Mouse (Mus musculus): Measurements from ENCODE around the gene Vnn3. TPM values are rescaled to one million over a fixed set of nuclear protein-coding genes. Genes with fewer than 3 reads are reported as not detected.

The Vnn3 gene
- total RNA-seq (2021): under 1 TPM; 0.25 to 0.62 TPM
- long read RNA-seq, experiment 1: 0 reads
- long read RNA-seq, experiment 2: 0 reads

GRCm38 (mm10) chr10:23851228-23851912 lies at the start of gene Vnn3:
TSS of gene Vnn3 (plus strand) at chr10:23851462.
- no peak for DNase-seq (ENCODE audit: low spot score in 2 of 2)

- no peak for DNase-seq (ENCODE audit: low spot score in 2 of 2)
Observed at GRCm38 (mm10) chr10:23802911-23803310, 48.4 kb upstream of the Vnn3 start.

- no peak for DNase-seq (ENCODE audit: low spot score in 2 of 2)
Observed at GRCm38 (mm10) chr10:23804665-23805064, 46.6 kb upstream of the Vnn3 start.

DNA sequence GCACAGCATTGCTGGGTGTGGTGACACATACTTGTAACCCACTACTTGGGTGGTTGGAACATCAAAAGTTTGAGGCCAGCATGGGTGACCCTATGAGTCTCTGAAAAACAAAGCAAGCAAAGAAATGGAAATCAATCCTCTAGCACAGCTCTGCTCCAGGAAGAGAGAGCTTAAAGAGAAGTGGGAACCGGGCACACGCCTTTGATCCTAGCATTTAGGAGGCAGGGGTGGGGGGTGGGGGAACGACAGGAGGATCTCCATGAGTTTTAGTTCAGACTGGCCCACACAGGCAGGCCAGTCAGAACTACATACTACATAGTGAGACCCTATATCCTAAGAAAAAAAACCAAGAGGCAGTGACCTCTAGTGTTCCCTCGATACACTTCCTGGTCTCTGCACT lies 45.1 kb upstream of the Vnn3 start:
- DNase-seq (ENCODE audit: low spot score in 2 of 2): no peak

GRCm38 (mm10) chr10:23811635-23812437 lies 39.4 kb upstream of the Vnn3 start:
- peak; percentile 39 to 66 for DNase-seq (ENCODE audit: low spot score in 2 of 2)

GRCm38 (mm10) chr10:23812438-23812759 lies 38.9 kb upstream of the Vnn3 start:
- no peak for DNase-seq (ENCODE audit: low spot score in 2 of 2)

GRCm38 (mm10) chr10:23812852-23813766 lies 38.2 kb upstream of the Vnn3 start:
- DNase-seq (ENCODE audit: low spot score in 2 of 2): no peak

DNA sequence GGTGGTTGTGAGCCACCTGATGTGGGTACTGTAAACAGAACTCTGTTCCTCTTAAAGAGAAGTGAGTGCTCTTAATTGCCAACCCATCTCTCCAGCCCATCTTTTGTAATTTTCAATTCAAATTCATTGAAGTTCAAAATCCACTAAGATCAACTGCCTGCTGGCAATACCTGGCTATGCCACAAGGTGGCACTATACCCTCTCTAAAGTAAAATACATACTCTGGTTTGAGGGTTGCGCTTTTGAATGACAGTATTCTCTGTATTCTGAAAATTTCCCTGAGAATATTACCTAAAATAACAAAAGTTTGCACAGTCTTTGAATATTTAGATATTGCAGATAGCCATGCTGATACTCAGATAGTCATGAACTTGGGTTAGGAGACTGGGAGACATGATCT lies 36.1 kb upstream of the Vnn3 start:
- DNase-seq (ENCODE audit: low spot score in 2 of 2): peak; percentile 46 to 71

DNA sequence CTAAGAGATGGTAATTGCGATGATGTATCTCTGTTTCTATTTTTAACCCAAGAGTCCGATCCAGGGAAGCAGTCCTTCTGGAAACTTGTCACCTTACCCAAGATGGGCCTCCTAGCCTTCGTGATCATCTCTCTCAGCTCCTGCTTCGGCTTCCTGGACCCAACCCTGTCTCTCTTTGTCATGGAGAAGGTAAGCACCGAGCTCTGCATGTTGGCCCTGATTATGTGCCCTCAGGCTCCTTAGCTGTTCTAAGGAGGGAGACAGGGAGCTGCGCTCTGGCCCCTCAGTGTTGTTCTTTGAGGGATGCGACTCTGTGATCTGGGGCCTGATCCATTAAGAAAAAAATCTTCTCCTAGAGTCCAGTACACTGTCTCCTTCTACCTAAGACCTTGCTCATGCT lies 35.0 kb upstream of the Vnn3 start:
- DNase-seq (ENCODE audit: low spot score in 2 of 2): no peak

DNA sequence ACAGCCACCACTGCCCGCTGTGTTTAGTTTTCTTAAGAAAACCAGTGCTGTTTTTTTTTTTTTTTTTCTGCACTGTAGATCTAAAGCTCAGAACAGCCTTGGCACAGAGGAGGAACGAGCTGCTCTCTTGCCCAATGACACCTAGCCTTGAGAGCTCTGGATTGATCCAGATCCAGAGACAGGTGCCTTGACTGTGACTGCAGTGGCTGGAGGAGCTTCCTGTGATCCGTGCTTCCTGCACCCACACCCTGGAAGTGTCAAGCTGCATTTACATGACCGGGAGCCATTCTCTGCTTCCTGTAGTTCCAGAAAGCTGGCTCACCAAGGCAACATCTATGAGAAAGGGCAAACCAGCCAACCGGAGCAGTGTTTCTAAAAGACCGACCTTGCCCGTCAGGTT lies 24.7 kb upstream of the Vnn3 start:
- no peak for DNase-seq (ENCODE audit: low spot score in 2 of 2)

DNA sequence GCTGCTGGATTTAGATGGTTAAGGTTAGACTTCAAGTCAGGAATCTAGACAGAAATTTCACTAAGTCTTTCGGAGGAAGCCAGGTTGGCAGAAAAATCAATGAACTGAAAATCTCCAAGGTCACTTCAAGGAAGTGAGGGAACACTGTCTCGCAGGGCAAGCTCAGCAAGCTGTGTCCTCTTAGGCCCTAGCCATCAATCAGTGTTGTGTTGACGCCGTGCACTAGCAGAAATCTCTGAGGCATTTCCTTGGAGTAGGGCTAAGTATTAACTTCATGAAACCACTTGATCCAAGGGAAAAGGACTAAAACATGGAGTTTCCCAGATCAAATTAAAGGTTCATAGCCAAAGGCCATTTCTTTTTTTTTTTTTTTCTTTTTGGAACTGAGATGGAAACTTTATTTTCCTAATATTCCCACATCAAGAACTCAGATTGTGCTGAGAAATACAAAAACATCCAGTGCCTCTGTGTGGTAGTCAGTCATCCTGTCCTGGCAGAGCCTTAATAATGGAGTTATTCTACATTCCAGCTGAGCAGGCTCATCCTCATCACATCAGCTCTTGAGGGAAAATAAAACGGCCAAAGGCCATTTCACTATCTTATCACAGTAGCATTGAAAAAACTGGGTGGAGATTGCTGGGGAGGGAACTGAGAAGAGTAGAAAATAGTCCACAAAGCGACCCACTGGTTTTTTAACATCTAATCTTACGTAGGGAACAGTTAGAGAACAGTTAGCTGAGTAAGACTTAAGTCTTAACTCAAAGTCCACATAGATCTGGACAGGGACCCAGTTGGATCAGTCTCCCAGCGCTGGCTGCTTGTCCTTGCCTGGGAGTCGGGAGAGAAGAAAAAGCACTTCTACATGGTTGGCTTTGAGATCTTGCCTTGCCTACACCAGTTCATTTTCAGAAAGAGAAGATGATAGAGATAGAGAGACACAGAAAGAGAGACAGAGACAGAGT lies 15.0 kb upstream of the Vnn3 start:
- DNase-seq (ENCODE audit: low spot score in 2 of 2): no peak

DNA sequence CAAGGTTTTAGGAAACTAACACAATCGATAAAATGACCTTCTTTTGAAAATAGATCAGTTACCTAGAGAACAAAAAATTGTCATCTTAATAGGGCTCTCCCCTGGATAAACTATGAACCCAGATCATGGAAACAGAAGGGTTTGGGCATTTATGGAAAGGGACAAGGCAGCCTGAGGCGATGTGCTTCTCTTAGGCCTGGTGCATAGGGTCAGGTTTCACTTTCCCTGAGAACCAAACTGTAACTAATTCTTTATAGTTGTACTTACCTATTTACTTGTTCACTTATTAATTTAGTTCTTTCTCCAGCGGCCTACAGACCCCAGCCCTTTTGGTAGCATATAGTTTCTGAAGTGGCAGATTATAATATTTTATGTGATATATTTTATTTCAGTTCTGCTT lies 14.1 kb upstream of the Vnn3 start:
- DNase-seq (ENCODE audit: low spot score in 2 of 2): no peak

DNA sequence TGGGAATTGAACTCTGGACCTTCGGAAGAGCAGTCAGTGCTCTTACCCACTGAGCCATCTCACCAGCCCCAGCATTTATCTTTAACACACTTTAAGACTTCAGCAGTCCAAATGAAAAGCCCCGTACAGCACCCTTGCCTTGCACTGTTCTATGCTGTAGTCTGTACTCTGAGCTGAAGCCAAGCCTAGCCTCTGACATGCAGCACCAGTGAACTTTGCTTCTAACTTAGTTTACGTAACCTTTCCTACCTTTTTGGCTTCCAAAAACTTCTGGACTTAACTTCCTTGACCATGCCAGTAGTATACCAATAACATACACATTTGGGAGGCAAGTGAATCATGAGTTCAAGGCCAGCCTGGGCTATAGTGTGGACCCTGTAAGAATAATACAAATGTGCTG lies 12.4 kb upstream of the Vnn3 start:
- DNase-seq (ENCODE audit: low spot score in 2 of 2): no peak

DNA sequence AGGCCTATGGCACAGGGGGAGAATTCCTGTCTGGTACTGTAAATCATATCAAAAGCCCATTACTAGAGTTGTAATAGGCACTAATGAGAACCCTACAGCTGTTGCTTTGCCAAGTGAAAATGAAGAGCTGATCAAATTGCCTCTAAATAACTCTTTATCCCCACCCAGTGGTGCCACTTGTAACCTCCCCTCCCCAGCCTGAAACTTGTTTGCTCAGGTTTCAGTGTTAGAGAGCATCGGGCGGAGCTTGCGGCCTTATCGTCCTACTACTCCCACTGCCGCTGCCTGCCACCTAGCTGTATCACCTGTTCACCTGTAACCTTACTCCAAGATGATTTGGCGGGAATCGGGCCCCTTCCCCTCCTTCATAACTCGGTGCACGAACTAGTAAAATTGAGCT lies 11.9 kb upstream of the Vnn3 start:
- no peak for DNase-seq (ENCODE audit: low spot score in 2 of 2)

- DNase-seq (ENCODE audit: low spot score in 2 of 2): no peak
Observed at GRCm38 (mm10) chr10:23840496-23840895, 10.8 kb upstream of the Vnn3 start.

DNA sequence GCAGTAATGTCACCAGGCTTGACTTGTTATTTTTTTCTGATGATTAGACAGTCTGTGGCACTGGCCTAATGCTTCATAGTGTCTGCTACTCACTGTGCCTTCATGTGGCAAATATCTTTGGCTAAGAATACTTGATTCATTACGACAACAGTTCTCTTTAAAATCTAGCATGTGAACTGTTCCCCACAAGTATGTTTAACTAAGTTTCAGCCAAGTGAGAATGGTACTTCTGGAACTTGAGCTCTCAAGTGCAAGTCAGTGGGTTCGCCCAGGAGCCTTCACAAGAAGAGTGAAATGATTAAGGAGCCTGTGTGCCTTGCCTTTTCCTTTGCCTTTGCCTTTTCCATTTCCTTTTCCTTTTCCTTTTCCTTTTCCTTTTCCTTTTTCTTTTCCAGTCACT lies 834 bp downstream of the Vnn3 start:
- no peak for DNase-seq (ENCODE audit: low spot score in 2 of 2)

DNA sequence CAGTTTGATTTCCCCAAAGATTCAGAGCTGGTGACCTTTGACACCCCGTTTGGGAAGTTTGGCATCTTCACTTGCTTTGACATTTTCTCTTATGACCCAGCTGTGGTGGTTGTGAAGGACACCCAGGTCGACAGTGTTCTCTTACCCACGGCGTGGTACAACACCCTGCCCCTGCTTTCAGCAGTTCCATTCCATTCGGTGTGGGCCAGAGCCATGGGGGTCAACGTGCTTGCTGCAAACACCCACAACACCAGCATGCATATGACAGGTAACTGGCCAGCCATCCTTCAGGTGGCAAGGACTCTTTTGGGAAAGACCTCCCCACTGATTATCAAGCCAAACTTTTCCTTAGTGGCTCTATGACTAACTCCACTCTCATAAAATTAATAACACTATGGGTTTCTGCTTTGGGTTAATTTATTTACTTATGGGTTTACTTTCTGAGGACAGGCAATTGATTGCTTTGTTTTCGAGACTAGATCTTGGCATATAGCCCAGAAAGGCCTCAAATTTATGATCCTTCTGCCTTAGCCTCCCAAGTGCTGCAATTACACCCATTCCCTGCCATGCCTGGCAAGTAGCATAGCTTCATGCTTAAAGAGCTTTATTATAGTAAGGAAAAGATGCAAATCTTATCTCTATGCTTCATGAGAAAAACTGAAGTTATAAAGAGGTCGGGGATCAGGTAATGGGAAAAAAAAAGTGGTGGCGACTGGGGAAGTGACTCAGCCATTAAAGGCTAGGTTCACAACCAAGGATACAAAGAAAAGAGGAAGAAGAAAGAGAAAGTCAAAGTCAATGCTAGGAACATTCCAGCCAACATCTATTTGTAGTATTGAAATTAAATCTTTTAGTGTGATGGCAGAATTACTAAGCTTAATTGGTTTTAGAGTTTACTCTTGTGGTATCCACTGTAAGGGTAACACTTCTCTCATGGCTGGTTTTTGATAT lies 13.4 kb downstream of the Vnn3 start:
- no peak for DNase-seq (ENCODE audit: low spot score in 2 of 2)

GRCm38 (mm10) chr10:23880695-23881094 lies 29.4 kb downstream of the Vnn3 start:
- DNase-seq (ENCODE audit: low spot score in 2 of 2): no peak

GRCm38 (mm10) chr10:23884910-23885309 lies 33.6 kb downstream of the Vnn3 start:
- DNase-seq (ENCODE audit: low spot score in 2 of 2): no peak
